Mouse (Mus musculus) heart, postnatal 4 days (tissue): Measurements from ENCODE around the gene Lpp. TPM values are rescaled to one million over a fixed set of nuclear protein-coding genes. Genes with fewer than 3 reads are reported as not detected.
A peak's percentile ranks its signal among the peaks of the same experiment; 100 is the strongest.

Experiments used
- DNase-seq: peaks from one replicate; pipeline ENCODE4 v3.0.0; 2021
- total RNA-seq, 2 experiments: library from RNA; stranded (reverse); gene quantifications; 2 replicates each; pipeline ENCODE4 v1.2.3; 2021

Gene Lpp
- total RNA-seq, 2 experiments from 2014 or later: 77.6 to 80.1 TPM

DNA sequence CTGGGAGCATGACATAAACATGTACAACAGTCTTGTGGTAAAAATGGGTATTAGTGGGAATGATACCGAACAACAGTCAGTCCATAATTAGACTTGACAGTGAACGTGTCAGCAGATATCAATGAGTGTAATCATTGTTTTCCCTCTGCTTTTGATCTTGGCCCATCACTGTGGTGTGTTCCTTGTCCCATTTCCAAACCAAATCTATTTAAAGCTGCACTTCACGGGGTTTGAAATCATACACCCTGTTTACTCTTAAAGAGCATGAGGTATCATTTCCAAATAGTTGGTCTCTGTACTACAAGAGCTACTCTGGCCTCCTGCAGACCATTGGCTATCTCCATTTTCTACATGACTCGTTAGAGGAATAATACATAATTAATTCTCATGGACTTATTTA, 168.3 kb downstream of the Lpp start:
- no peak for DNase-seq

DNA sequence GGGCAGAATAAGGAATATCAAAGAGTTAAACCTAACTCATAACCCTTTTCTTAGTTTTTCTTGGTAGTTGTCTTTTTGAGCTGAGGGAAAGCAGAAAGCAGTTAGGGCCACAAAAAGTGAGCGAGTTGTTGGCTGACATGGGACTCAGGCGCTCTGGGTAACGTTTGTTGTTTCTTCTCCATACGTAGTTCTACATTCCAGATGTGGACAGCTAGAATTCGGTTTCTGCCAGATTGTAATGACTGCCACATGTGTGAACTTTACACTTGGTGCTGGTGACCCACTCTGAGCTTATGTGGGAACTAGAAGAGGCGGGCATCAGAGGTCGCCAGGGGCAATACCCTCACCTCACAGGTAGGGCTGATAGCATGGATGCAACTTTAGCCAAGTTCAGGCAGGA, 172.0 kb downstream of the Lpp start:
- no peak for DNase-seq

DNA sequence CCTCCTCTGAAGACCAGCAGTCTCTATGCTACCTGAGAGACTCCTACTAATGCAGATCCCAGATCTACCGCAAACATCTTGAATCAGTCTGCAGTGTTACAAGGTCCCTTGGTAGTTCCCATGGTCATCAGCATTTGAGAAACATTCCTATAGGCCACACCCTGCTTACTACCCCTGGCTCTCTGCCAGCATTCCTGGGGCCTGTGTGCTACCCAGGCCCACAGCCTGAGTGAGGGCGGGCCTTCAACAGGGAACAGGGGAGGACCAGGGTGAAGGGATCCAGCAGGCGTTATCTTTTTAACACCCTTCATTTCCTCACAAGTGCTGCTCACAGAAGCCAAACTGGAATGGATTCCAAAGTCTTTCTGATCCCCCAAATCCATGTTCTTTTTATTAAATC, 173.0 kb downstream of the Lpp start:
- DNase-seq: peak; percentile 65

DNA sequence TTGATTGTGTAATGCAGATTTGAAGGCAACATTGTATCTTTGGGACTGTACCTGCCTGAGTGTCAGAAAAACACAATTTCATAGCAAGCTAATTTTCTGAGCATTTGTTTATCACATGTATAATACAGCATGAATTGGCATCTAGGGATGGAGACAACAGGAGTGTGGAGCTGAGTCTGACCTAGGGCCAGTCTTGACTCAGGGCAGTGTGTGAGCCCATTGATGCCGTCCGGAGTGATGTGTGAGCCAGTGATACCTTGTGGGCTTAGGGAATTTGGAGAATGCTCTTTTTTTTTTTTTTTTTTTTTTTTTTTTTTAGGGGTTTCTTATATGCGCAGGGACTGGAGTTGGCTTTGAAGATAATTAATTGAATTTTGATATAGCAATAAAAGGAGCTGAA, 174.3 kb downstream of the Lpp start:
- no peak for DNase-seq

DNA sequence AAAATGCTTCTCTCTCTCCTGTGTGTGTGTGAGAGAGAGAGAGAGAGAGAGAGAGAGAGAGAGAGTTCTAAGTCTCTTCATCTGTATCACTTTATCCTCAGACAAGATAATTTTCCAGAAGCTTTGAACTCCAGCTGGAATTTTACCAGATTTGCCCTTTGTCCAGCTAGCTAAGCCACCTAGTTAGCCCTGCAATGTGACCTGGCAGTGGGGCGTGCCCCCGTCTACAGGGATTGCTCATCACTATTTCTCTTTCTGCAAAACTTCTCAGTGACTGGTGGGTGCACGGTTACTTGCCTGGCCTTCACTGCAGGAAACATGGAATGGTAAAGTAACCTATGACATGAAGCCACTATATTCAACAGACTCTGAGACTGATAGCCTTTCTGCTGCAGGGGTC, 174.8 kb downstream of the Lpp start:
- DNase-seq: no peak

DNA sequence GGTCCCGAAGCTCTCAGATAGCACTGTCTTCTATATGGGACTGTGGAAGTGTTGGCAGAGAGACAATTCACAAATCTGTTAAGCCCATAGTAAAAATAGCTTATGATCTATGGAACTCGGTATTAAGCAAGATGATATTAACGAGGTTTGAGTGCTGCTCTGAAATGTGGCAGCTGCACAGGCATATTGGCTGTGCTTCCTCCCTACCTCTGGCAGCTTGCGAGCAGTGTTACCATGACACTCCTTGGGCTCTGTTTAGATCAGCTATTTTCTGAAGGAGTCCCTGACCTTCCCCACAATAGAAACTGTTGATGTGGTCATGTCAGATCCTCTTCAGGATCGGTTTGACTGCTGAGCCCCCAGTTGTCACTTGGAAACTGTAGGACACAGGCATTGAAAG, 176.4 kb downstream of the Lpp start:
- peak; percentile 23 for DNase-seq

DNA sequence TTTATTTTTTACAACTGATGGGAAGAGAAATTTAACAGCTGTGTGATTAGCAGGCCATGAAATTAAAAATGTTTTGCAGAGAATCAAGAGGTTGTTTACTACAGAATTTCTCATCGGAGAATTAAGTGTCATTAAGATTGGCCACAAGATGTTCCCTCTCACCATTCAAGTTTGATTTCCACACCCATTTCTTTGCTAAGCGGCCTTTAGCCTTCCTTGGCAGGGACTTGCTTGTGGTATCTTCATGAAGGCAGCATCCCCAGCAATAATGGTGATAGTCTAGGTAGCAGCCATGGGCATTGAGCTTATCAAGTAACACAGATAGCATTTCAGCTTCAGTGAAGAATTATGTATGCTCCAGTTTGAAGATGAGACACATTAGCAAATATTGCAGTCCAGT, 183.7 kb downstream of the Lpp start:
- DNase-seq: no peak

DNA sequence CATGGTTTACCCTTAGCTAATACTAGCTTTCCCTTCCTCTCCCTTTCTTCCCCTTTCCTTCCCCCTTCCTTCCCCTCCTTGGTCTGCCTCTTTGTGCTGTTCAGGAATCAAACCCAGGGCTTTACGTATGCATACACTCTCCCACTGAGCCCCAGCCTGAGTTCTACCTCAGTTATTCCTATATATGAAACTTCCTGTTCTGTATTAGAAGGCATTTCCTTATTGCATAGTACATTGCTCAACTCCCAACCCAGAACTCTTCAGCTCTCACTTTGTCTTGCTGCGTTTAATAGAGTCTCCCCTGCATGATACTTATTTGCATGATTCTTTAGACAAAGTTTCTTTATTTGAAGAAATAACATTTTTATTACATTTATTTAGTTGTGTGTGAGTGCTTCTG, 184.5 kb downstream of the Lpp start:
- no peak for DNase-seq

DNA sequence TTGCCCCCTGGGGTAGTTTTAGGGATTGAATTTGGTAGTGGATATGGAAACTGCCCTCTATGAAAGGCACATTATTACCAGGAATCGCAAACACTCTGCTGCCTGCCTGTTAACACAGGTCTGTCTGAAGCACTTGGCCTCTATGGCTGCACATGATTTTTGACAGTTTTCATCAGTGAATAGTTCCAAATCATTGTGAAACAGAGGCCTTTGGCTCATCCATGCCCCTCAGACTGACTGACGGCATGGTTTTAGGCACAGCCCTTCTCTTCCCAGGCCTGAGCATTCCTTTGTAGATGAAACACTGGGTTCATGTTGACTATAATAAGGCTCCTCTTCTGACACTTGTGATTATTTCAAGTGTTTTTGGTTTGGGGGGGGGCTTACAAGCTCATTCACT, 189.5 kb downstream of the Lpp start:
- DNase-seq: no peak

DNA sequence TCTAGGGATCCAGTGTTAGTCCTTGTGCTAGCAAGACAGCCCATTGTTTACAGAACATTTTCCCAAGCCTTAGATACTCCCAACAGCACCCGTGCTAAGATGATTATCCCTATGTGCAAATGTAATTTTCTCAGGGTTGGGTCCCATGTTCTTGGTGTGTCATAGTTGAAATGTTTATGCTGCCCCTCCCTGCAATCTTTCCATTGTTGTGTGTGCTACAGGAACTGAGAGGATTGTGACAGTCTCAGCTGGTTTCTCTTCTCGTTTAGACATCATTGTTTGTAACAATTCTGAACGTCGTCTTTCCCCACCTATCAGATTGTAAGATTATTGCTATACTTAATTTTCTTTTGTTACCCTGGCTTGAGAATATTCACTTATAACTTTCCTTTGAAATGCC, 200.2 kb downstream of the Lpp start:
- no peak for DNase-seq

DNA sequence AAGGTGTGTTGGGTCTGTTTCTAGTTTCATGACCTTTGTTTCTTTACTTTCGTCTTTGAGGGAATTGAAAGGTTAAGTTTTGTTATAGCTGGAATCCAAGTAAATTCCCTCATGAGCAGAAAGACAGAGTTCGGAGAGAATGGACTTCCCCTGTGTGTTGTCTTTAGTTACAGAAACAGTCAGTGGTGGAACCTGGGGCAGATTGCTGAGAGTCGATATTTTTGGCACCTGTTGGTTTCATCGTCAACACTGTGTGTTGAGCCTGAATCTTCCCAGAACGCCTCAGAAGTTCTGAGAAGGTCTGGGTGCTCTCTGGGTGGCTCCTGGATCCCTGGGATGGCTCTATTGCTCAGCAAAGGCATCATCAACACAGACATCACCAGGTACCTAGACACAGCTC, 201.2 kb downstream of the Lpp start:
- DNase-seq: no peak

DNA sequence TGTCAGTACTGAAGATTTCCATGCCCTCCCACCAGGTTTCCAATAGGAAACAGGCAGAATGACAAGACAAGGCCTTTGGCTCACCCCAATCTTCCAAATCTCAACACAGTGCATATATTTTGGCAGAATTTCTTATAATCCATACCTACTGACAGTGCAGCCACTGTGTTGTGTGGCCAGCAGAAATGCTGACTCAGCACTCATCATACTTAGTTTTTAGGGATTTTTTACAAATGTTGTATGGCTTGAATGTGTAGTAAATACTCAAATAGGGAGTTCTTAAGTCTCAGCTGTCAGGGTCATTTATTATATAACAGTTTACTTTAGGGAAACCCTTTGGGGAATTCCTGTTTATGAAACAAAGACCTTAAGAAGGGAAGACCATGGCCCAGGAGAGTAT, 202.2 kb downstream of the Lpp start:
- DNase-seq: no peak

DNA sequence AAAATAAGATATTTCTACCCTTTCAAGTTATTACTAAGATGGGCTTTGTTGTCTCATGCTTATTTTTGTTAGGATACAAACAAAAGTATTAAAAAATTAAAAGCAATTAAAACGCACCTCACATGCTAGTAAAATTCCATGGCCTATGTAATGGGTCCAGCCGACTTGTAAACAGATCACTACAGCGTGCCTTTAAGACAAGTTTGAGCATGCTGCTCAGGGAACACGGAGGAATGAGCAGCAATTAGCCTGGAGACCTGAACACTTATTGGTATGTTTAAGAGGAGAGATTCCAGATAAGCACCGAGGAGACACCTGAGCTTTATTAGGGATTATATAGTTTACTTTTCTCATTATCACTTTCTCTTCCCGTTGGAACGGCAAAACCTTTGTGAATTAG, 205.3 kb downstream of the Lpp start:
- DNase-seq: no peak

DNA sequence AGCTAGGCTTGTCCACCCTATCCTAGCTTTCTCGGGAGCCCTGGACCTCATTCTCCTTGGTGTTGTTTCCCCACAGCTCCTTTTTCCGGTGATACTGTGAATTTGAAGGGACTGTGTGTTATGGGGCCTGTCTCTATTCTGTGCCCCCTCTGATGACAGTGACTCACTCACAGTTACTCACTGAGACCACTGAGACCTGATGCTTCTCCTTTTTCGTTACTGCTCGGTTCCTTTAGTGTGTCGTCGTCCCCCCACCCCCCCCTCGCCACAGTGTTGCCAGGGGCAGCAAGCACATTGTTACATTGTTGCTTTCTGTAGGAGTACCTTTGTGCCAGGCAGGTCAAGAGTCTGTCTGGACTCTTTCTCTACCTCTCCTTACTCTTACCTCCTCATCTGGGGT, 206.5 kb downstream of the Lpp start:
- DNase-seq: no peak

DNA sequence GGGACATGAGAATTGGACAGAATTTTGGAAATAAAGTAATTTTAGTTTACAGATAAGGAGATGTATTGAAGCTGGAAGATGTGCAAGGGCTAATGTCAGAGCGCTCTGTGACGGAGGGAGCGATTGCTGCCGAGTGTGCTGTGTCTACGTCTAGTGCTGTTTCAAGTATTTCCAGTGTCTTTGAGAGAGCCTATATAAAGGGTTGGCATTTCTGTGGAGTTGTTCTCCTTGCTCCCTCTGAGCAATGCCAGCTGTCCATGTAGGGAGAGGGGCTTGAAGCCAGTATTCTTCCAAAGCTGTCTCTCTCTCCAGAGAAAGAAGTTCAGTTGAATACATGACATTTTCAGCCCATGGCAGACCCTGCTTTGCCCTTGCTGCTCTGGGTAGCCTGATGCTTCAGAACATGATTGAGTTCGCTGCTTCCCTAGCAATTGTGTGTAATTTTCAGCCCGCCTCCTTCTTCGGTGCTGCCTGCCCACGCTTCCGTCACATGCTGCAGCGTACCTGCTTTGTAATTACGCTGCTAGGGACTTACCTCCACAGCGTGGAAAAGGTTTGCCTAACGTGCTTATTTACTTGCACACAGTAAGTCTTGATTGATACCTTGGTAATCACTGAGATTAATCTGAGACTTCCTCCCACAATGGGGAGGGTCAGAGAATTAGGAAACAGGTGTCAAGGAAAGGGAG, 207.1 kb downstream of the Lpp start:
- DNase-seq: no peak

DNA sequence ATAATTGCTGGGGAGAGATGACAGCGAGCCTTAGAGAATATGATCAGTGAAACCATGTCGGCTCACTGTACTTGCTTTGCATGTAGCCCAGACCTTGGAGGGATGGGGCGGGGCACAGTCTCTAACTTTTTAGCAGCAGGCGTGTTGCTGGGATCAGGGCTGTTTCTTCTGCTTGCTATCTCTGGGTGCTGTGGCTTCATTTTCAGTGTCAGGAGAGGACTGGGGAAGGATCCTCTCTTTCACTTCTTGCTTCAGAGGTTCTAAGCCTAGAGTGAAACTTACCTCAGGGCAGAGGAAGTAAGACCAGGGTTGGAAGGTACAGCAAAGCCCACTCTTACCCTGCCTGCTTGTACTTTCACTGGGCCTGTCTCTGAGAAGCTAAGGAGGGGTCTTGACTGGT, 210.0 kb downstream of the Lpp start:
- no peak for DNase-seq

DNA sequence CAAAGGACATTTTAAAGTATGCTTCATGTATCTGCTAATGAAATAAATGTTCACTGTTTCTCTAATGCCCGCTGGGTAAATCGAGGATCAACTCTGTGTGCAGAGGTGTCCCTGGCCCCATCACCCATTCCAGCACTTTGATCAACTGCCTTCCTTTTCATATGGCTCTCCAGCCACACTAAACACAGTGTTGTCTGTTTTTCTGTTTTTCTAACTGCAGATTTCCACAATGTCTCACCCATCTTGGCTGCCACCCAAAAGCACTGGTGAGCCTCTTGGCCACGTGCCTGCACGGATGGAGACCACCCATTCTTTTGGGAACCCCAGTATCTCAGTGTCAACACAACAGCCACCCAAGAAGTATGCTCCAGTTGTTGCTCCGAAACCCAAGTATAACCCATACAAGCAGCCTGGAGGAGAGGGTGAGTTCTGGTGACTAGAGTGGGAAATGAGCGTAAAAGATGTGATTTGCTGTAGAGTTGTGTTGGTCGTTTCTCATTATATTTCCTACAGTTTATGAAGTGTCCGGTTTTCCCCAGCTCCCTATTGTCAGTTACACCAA, 214.7 kb downstream of the Lpp start:
- peak; percentile 17 for DNase-seq

DNA sequence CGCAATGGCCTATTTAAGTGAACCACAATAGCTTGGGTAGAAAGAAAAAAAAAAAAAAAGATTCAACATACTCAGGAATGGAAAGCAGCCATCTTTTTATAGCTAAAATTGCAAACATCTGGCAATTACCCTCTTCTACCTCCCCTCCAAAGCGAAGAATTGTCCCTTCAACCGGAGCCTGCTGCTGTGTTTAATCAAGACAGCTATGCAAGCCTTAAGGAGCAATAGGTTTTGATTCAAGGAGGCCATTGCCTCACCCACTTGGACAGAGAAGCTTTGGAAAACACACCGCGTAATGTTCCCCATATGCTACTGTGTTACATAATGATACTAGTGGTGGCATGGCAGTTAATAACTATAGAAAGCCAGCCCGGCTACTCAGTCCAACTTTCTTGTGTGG, 226.2 kb downstream of the Lpp start:
- DNase-seq: no peak

DNA sequence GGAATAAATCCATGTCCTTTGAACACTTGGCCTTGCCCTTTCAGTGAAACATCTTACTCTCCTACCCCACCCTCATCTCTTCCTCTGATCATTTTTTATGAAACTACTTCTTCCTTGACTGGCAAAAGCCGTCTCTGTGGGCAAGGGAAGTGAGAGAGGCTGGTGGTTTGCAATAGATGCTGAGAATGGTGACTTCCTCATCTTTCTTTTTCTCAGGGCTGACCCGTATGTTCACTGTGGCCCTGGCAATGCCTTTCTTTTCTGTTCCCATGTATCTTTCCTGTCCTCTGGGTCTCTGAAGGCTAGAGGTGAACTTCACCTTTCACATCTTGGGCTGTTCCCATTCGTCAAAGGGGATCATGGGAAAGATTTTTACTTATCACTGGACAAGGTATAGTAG, 226.7 kb downstream of the Lpp start:
- DNase-seq: no peak

DNA sequence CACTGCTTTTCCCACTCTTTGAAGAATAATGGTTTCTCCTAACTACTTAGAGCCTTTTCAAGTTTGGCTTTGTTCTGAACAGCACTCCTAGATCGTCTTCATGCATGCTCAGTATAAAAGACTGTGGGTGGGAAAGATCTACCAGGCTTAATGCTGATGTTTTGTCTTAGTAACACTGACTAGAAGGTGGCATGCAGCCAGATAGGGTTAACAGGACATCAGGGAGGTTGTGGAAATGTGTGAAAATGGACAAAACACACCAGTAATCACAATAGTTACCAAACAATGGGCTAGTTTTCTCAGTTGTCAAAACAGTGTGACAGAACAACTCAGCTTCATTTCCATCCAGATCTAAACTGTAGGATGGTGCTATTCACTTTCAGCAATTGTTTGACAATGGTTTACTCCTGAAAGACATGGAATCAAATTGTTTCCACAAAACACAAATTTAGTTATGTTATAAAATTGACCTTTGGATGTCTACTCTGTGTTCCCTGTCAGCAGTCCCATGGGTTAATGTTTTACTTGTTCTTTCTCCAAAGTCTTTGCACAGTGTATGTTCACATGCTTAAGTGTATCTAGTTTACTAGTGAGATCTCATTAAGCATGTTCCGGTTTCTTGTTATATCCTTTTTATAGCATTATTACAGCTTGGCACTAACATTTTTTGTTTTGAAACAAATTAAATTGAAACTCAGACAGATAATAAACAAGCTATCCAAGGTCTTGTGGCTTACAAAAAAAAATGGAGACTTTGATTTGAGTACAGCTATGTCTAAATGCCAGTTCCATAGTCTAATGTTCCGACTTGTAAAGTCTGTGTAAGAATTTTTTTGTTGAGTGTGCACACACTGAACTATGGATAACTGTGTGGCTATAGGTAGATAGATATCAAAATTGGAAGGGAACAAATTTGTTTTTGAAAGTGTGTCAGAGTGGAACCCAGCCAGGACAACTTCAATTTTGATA, 229.2 kb downstream of the Lpp start:
- DNase-seq: no peak

DNA sequence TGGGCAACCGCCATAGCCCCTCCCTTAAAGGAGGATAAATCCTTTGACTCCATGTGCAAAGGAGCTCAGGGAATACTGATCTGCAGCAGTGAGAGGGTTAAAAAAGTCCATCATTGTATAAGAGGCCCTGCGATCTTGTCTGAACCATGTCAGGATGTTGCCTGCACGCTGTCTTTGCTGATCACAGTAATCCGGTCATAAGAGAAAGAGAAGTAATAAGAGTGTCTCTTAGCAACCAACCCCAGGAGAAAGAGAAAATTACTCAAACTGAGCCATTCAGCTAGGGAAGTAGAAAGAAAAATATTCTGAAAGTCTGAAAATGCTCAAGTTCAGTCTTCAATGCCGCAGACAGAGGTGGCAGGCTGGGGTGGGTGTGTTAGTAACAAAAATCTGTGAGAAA, 231.0 kb downstream of the Lpp start:
- no peak for DNase-seq

DNA sequence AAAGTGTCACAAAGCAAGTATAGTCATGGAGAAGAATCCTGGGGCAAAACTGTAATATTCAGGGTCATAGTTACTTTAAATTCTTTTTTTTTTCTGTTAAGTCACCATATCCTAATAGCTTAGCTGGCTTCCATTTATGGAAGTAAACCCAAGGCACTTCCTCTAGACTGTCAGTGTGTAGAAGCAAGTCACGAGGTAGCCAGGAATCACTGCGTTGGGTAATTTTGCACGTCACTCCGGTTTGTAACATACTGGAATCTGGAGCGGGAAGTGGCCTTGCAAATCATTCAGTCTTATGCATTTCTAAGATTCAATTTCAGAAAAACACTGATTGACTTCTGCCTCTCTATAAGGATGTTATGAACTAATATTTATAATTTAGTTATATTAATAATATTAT, 232.3 kb downstream of the Lpp start:
- no peak for DNase-seq

DNA sequence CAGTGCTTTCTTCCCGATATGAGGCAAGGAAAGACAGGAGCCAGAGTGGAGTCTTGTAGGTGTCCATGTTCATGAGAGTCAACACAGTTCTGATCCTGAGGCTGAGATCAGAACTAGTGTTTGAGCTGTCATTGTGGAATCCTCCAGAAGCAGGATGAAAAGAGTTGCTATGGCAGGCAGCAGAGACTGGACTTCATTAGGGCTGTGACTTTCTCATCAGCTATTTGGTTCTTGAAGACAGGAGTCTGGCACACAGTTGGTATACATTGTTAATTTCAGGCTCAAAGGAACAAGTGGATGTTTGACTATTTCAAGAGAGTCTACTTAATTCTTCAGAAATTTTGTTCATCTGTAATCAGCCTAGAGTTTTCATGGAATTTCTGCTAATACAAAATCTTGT, 235.5 kb downstream of the Lpp start:
- DNase-seq: no peak
